Mouse (Mus musculus): ENCODE measurements around the gene Ncam1. TPM values are rescaled to one million over a fixed set of nuclear protein-coding genes. Genes with fewer than 3 reads are reported as not detected.

Ncam1 gene
- polyA plus RNA-seq, 1 experiment from 2014 or later = 51.2 TPM

DNA sequence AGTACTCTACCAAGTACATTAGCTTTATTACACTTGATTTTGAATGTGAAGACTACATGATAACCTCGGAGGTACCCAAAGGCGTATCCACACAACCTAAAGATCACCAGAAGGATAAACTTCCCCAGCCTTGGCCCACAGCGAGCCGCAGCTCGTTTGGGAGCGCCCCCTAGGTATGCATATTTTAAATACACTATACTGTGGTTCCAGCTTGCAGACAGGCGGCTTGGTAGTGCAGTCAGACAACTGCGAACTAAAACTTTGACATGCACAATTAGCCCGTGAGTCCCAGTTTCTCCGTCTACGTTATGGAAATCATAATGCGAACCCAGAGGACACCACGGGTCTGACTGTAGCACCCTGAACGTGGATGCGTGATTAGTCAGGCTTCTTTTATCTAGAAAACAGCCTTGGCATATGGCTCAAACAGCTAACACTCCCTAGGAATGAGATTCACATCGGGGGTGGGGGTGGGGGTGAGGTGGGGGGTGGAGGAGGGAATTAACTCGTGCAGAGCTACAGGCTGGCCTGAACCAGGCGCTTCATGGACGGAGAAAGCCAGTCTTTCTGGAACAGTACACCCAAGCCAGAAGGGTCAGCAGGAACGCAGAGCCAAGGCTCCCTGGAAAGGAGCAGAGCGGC is 313.4 kb downstream of the Ncam1 start:
- Histone ChIP-seq H3K9ac (replicated peaks; ENCODE audit: low read length) (peak overlapping the region; percentile 53), H3K27me3 (ENCODE audit: control insufficient read depth, insufficient read depth, low read length) (no peaks in the 10 kb centered on the region), H3K4me2 (ENCODE audit: low read depth, low read length) (peak overlapping the region; percentile 81), H3K27ac (replicated peaks; ENCODE audit: low read depth, low read length) (no peak overlapping the region), H3K9me3 (replicated peaks; ENCODE audit: control insufficient read depth, low read length) (no peaks in the 10 kb centered on the region), H3K4me3 (ENCODE audit: low read depth, low read length) (peak overlapping the region; percentile 53), H3K4me1 (ENCODE audit: control insufficient read depth, insufficient read depth, low read length) (no peaks in the 10 kb centered on the region), H3K36me3 (replicated peaks; ENCODE audit: control insufficient read depth, insufficient read depth, low read depth, low read length) (no peaks in the 10 kb centered on the region)
- peak; percentile 2; the same call in 1 of the 2 replicates for ATAC-seq (replicated peaks; ENCODE audit: insufficient number of reproducible peaks, low FRiP score, low TSS enrichment, low read depth)
- DNase-seq (ENCODE audit: low spot score) = peak; percentile 69
- WGBS = 4% methylated on average over 21 of the region's 21 CpGs

- WGBS = 35% methylated on average over 10 of the region's 10 CpGs
- H3K36me3 ChIP-seq (replicated peaks; ENCODE audit: control insufficient read depth, insufficient read depth, low read depth, low read length) = no peaks in the 10 kb centered on the region
- no peak for ATAC-seq (replicated peaks; ENCODE audit: insufficient number of reproducible peaks, low FRiP score, low TSS enrichment, low read depth)
- peak; percentile 34 for DNase-seq (ENCODE audit: low spot score)
- no peak overlapping the region for H3K4me2 ChIP-seq (ENCODE audit: low read depth, low read length)
- no peak overlapping the region for H3K9ac ChIP-seq (replicated peaks; ENCODE audit: low read length)
- H3K27ac ChIP-seq (replicated peaks; ENCODE audit: low read depth, low read length) = no peak overlapping the region
- no peak overlapping the region for H3K4me3 ChIP-seq (ENCODE audit: low read depth, low read length)
- H3K4me1 ChIP-seq (ENCODE audit: control insufficient read depth, insufficient read depth, low read length) = no peaks in the 10 kb centered on the region
- no peaks in the 10 kb centered on the region for H3K27me3 ChIP-seq (ENCODE audit: control insufficient read depth, insufficient read depth, low read length)
- no peaks in the 10 kb centered on the region for H3K9me3 ChIP-seq (replicated peaks; ENCODE audit: control insufficient read depth, low read length)
These were observed 315.4 kb downstream of the Ncam1 start for GRCm38 (mm10) chr9:49483316-49483715.

- Histone ChIP-seq H3K4me2 (ENCODE audit: low read depth, low read length) (no peak overlapping the region), H3K4me1 (ENCODE audit: control insufficient read depth, insufficient read depth, low read length) (no peaks in the 10 kb centered on the region), H3K9me3 (replicated peaks; ENCODE audit: control insufficient read depth, low read length) (no peaks in the 10 kb centered on the region), H3K27ac (replicated peaks; ENCODE audit: low read depth, low read length) (no peak overlapping the region), H3K9ac (replicated peaks; ENCODE audit: low read length) (no peak overlapping the region), H3K27me3 (ENCODE audit: control insufficient read depth, insufficient read depth, low read length) (no peaks in the 10 kb centered on the region), H3K4me3 (ENCODE audit: low read depth, low read length) (no peak overlapping the region), H3K36me3 (replicated peaks; ENCODE audit: control insufficient read depth, insufficient read depth, low read depth, low read length) (no peaks in the 10 kb centered on the region)
- DNase-seq (ENCODE audit: low spot score) (no peak), ATAC-seq (replicated peaks; ENCODE audit: insufficient number of reproducible peaks, low FRiP score, low TSS enrichment, low read depth) (no peak)
- 67% methylated on average over 11 of the region's 11 CpGs for WGBS
These were observed 326.6 kb downstream of the Ncam1 start for GRCm38 (mm10) chr9:49472126-49472525.

DNA sequence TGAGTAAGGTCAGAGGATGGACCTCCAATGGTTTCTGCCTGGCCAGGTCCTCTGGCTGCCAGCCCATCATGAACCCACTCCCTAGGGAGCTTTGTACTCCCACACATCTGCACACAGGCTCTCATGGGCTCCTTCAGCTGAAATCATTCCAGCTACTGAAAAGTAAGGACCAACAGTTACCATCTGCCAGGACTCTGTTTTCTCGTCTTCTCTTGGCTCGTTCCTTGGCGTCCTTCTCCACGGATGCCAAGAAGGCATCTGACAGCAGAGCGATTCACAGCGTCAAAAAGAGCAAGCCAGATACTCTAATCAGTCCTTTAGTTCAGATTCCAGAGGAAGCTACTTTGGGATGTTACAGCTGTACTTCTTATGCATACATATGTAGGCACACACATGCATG is 327.8 kb downstream of the Ncam1 start:
- 88% methylated on average over 6 of the region's 6 CpGs for WGBS

DNA sequence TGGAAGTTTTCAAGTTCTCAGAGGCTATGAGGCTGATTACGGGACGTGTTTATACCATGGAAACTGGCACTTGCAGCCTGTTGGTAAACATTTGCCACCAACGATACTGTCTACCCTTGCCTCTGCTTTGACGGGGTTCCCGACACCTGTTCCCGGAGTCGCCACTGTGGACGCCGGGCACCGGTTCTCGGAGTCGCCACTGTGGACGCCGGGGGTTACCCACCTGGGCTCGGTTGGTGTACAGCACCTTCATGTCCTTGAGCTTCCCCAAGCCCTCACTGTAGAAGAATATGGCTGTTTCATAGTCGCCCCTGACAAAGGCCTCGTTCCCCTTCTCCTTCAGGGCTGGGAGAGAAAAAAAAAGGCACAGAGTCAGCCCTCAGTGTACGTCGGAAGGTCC is 328.7 kb downstream of the Ncam1 start:
- 92% methylated on average over 19 of the region's 19 CpGs for WGBS

More for the DNA sequence above, 327.8 kb downstream of the Ncam1 start:
- Histone ChIP-seq H3K4me2 (ENCODE audit: low read depth, low read length) (no peak overlapping the region), H3K27me3 (ENCODE audit: control insufficient read depth, insufficient read depth, low read length) (no peaks in the 10 kb centered on the region), H3K27ac (replicated peaks; ENCODE audit: low read depth, low read length) (no peak overlapping the region), H3K9ac (replicated peaks; ENCODE audit: low read length) (no peak overlapping the region), H3K4me1 (ENCODE audit: control insufficient read depth, insufficient read depth, low read length) (no peaks in the 10 kb centered on the region), H3K4me3 (ENCODE audit: low read depth, low read length) (no peak overlapping the region), H3K36me3 (replicated peaks; ENCODE audit: control insufficient read depth, insufficient read depth, low read depth, low read length) (no peaks in the 10 kb centered on the region), H3K9me3 (replicated peaks; ENCODE audit: control insufficient read depth, low read length) (no peaks in the 10 kb centered on the region)
- ATAC-seq (replicated peaks; ENCODE audit: insufficient number of reproducible peaks, low FRiP score, low TSS enrichment, low read depth) (no peak), DNase-seq (ENCODE audit: low spot score) (no peak)

DNA sequence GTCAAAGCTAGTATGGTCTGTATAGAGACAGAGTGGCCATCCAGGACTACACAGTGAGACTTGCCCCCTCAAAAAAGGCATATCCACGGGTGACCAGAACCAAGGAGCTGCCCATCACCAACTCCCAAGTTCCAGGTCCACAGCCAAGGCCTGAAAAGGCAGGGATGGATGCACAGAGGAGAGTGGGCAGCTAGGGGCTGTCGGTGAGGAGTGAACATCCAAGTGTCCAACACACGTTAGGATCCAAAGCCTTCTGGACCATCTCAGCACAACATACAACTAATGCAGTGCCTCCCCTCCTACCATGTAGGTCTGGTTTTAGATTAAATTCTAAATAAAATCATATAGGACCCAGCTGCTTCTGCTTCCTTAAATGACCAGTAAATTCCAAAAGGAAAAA is 342.6 kb downstream of the Ncam1 start:
- Histone ChIP-seq H3K4me3 (ENCODE audit: low read depth, low read length) (no peak overlapping the region), H3K36me3 (replicated peaks; ENCODE audit: control insufficient read depth, insufficient read depth, low read depth, low read length) (no peaks in the 10 kb centered on the region), H3K4me2 (ENCODE audit: low read depth, low read length) (no peak overlapping the region), H3K4me1 (ENCODE audit: control insufficient read depth, insufficient read depth, low read length) (no peaks in the 10 kb centered on the region), H3K27ac (replicated peaks; ENCODE audit: low read depth, low read length) (no peak overlapping the region), H3K27me3 (ENCODE audit: control insufficient read depth, insufficient read depth, low read length) (no peaks in the 10 kb centered on the region), H3K9me3 (replicated peaks; ENCODE audit: control insufficient read depth, low read length) (no peaks in the 10 kb centered on the region), H3K9ac (replicated peaks; ENCODE audit: low read length) (no peak overlapping the region)
- no peak for DNase-seq (ENCODE audit: low spot score)
- no peak for ATAC-seq (replicated peaks; ENCODE audit: insufficient number of reproducible peaks, low FRiP score, low TSS enrichment, low read depth)
- WGBS = 89% methylated on average over 3 of the region's 3 CpGs

More for the DNA sequence above, 328.7 kb downstream of the Ncam1 start:
- Histone ChIP-seq H3K9me3 (replicated peaks; ENCODE audit: control insufficient read depth, low read length) (no peaks in the 10 kb centered on the region), H3K27ac (replicated peaks; ENCODE audit: low read depth, low read length) (no peak overlapping the region), H3K4me2 (ENCODE audit: low read depth, low read length) (no peak overlapping the region), H3K36me3 (replicated peaks; ENCODE audit: control insufficient read depth, insufficient read depth, low read depth, low read length) (no peaks in the 10 kb centered on the region), H3K9ac (replicated peaks; ENCODE audit: low read length) (no peak overlapping the region), H3K4me3 (ENCODE audit: low read depth, low read length) (no peak overlapping the region), H3K27me3 (ENCODE audit: control insufficient read depth, insufficient read depth, low read length) (no peaks in the 10 kb centered on the region), H3K4me1 (ENCODE audit: control insufficient read depth, insufficient read depth, low read length) (no peaks in the 10 kb centered on the region)
- ATAC-seq (replicated peaks; ENCODE audit: insufficient number of reproducible peaks, low FRiP score, low TSS enrichment, low read depth) (no peak), DNase-seq (ENCODE audit: low spot score) (no peak)

- no peak for DNase-seq (ENCODE audit: low spot score)
- WGBS = 94% methylated on average over 1 of the region's 1 CpGs
These were observed 346.3 kb downstream of the Ncam1 start for GRCm38 (mm10) chr9:49452396-49452795.

More at GRCm38 (mm10) chr9:49452396-49452795, 346.3 kb downstream of the Ncam1 start:
- no peaks in the 10 kb centered on the region for H3K36me3 ChIP-seq (replicated peaks; ENCODE audit: control insufficient read depth, insufficient read depth, low read depth, low read length)
- H3K9me3 ChIP-seq (replicated peaks; ENCODE audit: control insufficient read depth, low read length) = no peaks in the 10 kb centered on the region
- H3K4me2 ChIP-seq (ENCODE audit: low read depth, low read length) = no peak overlapping the region
- no peak for ATAC-seq (replicated peaks; ENCODE audit: insufficient number of reproducible peaks, low FRiP score, low TSS enrichment, low read depth)
- no peak overlapping the region for H3K4me3 ChIP-seq (ENCODE audit: low read depth, low read length)
- H3K4me1 ChIP-seq (ENCODE audit: control insufficient read depth, insufficient read depth, low read length) = no peaks in the 10 kb centered on the region
- H3K27ac ChIP-seq (replicated peaks; ENCODE audit: low read depth, low read length) = no peak overlapping the region
- no peaks in the 10 kb centered on the region for H3K27me3 ChIP-seq (ENCODE audit: control insufficient read depth, insufficient read depth, low read length)
- H3K9ac ChIP-seq (replicated peaks; ENCODE audit: low read length) = no peak overlapping the region
